Mouse (Mus musculus): ENCODE measurements around the gene Npm1. TPM values are rescaled to one million over a fixed set of nuclear protein-coding genes. Genes with fewer than 3 reads are reported as not detected.

The Npm1 gene
- polyA plus RNA-seq, 1 experiment from 2014 or later, result 525 TPM

DNA sequence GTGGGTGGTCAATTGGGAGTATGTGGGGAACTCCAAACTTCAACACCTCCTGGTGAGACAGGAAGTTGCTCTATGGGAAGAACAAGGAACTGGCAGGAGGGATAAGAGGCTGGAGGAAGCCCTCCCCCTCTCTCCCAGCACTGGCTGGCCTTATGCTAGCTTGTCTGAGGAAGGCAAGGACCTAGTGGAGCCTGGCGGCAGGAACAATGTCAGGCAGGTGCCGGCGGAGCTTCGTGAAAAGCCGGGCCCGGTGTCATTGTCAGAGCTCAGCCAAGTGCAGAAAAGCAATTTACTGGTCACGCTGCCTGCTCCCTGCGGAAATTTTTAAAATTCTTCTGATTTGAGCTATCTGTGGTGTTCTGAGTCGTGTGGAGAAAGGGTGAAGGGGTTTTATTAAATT lies 19.1 kb downstream of the Npm1 start:
- H3K4me2 ChIP-seq, result no peak overlapping the region
- no peak for ATAC-seq (ENCODE audit: insufficient number of reproducible peaks, low FRiP score)
- WGBS, result 23% methylated on average over 9 of the region's 9 CpGs

DNA sequence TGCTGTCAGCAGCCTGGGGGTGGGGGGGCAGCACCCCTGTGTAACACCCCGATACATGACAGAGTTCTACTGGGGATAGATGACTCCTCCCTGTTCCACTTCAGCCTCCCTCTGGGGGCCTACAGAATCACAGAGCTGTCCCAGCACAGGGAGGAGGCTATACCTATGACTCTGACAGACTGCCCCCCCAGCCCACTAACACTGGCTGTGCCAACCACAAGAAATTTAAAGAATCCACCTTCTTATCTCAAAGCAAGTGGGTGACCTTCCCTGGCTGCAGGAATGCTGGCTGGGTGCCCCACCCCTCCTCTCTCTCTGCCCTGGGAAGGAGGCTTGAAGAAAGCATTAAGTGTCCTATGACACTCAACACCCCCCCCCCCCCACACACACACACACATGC lies 20.2 kb downstream of the Npm1 start:
- Histone ChIP-seq H3K9me3 (replicated peaks) (no peaks in the 10 kb centered on the region), H3K9ac (0 out of 2 replicates have a peak overlapping the region, but pooled peaks have one; percentile 17), H3K27me3 (replicated peaks) (peaks cover 45% of the 10 kb centered on the region), H3K4me3 (no peak overlapping the region), H3K36me3 (no peaks in the 10 kb centered on the region), H3K4me2 (peak overlapping the region; percentile 33), H3K4me1 (replicated peaks) (peaks cover 52% of the 10 kb centered on the region), H3K27ac (ENCODE audit: poor library complexity, severe bottlenecking) (no peak overlapping the region)
- whole genome bisulfite sequencing, result 32% methylated on average over 1 of the region's 1 CpGs
- ATAC-seq (ENCODE audit: insufficient number of reproducible peaks, low FRiP score), result no peak

More for the DNA sequence above, 19.1 kb downstream of the Npm1 start:
- Histone ChIP-seq H3K9me3 (replicated peaks) (no peaks in the 10 kb centered on the region), H3K9ac (no peak overlapping the region), H3K27me3 (replicated peaks) (peaks cover 41% of the 10 kb centered on the region), H3K36me3 (no peaks in the 10 kb centered on the region), H3K4me1 (replicated peaks) (peaks cover 61% of the 10 kb centered on the region), H3K4me3 (no peak overlapping the region), H3K27ac (ENCODE audit: poor library complexity, severe bottlenecking) (no peak overlapping the region)

DNA sequence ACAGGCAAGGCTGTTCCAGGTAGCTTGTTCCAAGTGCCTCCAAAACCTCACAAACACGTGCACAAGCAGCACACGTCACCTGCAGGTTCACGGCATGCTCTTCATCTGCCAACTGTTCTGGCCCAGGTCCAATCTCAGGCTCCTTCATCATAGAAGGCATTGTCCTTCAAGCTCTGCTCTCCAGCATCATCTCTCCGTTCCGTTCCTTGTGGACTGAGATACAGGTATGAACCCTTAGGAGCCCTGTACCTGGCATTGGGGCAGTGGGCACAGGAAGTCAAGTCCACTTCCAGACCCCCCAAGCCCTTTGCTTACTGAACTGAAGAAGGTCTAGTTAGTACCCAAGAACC lies 22.9 kb downstream of the Npm1 start:
- ATAC-seq (ENCODE audit: insufficient number of reproducible peaks, low FRiP score), result no peak
- no peak overlapping the region for H3K4me2 ChIP-seq
- H3K27me3 ChIP-seq (replicated peaks), result peaks cover 36% of the 10 kb centered on the region
- peaks cover 38% of the 10 kb centered on the region for H3K4me1 ChIP-seq (replicated peaks)
- 84% methylated on average over 5 of the region's 5 CpGs for WGBS
- H3K36me3 ChIP-seq, result no peaks in the 10 kb centered on the region
- no peaks in the 10 kb centered on the region for H3K9me3 ChIP-seq (replicated peaks)
- no peak overlapping the region for H3K27ac ChIP-seq (ENCODE audit: poor library complexity, severe bottlenecking)
- H3K9ac ChIP-seq, result no peak overlapping the region
- no peak overlapping the region for H3K4me3 ChIP-seq

DNA sequence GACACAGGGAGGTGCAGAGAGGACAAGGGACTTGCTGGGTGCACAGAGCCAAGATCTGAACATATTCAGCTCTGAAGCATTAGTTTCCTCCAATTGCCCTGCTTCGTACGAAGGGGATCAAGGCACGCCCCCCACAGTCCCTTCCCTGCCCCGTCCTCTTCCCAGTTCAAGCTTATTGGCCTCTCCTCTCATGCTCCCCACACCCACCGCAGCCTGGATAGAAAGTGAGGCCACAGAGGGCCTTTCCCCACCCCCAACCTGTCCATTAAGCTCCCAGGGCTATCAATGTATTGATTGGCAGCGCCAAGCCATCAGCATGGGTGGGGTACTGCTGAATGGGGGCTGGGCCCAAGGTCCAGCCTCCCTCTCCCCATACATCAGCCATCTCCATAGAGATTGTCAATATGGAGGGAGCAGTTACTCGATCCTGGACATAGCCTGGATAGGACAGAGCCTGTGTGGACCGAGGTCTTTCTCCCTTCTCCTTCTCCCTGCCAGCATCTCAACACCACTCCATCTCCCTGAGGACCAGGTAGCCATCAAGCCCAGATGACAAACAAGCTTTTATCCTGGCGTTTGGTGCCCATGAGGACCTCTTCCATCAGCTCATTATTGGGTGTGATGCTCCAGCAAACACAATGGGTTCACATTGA lies 23.4 kb downstream of the Npm1 start:
- Histone ChIP-seq H3K9ac (no peak overlapping the region), H3K4me1 (replicated peaks) (peaks cover 33% of the 10 kb centered on the region), H3K27me3 (replicated peaks) (peaks cover 31% of the 10 kb centered on the region), H3K4me2 (no peak overlapping the region), H3K9me3 (replicated peaks) (no peaks in the 10 kb centered on the region), H3K36me3 (no peaks in the 10 kb centered on the region), H3K27ac (ENCODE audit: poor library complexity, severe bottlenecking) (no peak overlapping the region), H3K4me3 (no peak overlapping the region)
- 82% methylated on average over 9 of the region's 9 CpGs for WGBS
- no peak for ATAC-seq (ENCODE audit: insufficient number of reproducible peaks, low FRiP score)

DNA sequence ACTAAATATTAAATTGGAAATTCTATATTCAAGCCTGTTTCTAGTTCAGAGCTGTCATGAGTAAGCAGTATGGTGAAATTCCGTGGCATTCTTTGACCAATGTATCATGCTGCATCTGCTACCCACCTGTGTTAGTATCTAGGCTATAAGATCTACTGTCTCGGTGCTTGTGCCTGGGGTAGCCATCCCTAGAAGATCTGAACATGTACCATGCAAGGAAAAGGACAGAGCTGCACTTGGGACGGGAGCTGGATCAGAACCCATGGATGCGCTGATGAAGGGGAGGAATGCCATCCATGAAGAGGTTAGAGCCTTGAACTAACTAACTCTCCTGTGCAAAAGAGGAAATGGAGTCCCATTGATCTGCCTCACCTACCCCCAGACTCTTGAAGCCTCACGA lies 24.3 kb downstream of the Npm1 start:
- H3K4me2 ChIP-seq, result no peak overlapping the region
- no peaks in the 10 kb centered on the region for H3K9me3 ChIP-seq (replicated peaks)
- H3K27ac ChIP-seq (ENCODE audit: poor library complexity, severe bottlenecking), result no peak overlapping the region
- no peak overlapping the region for H3K9ac ChIP-seq
- WGBS, result 79% methylated on average over 5 of the region's 5 CpGs
- H3K36me3 ChIP-seq, result no peaks in the 10 kb centered on the region
- no peak for ATAC-seq (ENCODE audit: insufficient number of reproducible peaks, low FRiP score)
- H3K4me1 ChIP-seq (replicated peaks), result peaks cover 24% of the 10 kb centered on the region
- no peak overlapping the region for H3K4me3 ChIP-seq
- H3K27me3 ChIP-seq (replicated peaks), result peaks cover 23% of the 10 kb centered on the region

DNA sequence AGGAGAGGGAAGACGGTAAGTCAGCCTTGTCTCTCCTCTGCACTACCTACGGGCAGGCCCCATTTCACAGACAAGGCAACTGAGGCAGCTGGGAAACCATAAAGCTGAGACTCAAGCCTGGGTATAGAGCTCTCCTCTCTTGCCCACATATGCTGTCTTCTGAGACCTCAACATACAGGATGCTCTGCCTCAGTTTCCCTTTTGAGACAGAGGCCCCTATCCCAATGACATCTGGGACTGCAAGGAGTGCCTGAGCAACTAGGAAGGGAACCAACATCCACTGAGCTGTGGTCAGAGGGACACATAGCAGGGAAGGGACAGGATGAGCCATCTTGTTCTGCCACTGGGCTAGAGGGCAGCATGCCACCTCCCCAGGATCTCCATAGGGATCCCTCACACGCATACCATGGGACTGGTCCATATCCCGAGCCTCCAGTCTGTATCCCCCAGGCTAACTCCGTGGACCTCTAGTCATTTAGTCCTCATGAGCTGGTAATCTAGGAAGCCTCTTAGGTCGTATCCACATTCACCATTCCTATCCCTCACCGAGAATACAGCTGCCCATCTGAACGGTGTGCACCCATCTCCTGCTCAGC lies 28.5 kb downstream of the Npm1 start:
- H3K4me1 ChIP-seq (replicated peaks), result 0 out of 2 replicates have a peak, but pooled peaks cover 6% of the 10 kb centered on the region
- no peaks in the 10 kb centered on the region for H3K9me3 ChIP-seq (replicated peaks)
- WGBS, result 80% methylated on average over 8 of the region's 8 CpGs
- H3K27ac ChIP-seq (ENCODE audit: poor library complexity, severe bottlenecking), result no peak overlapping the region
- H3K4me3 ChIP-seq, result no peak overlapping the region
- no peaks in the 10 kb centered on the region for H3K36me3 ChIP-seq
- no peak overlapping the region for H3K4me2 ChIP-seq
- ATAC-seq (ENCODE audit: insufficient number of reproducible peaks, low FRiP score), result no peak
- no peak overlapping the region for H3K9ac ChIP-seq
- peaks cover 25% of the 10 kb centered on the region; the same call in 1 of the 2 replicates for H3K27me3 ChIP-seq (replicated peaks)

DNA sequence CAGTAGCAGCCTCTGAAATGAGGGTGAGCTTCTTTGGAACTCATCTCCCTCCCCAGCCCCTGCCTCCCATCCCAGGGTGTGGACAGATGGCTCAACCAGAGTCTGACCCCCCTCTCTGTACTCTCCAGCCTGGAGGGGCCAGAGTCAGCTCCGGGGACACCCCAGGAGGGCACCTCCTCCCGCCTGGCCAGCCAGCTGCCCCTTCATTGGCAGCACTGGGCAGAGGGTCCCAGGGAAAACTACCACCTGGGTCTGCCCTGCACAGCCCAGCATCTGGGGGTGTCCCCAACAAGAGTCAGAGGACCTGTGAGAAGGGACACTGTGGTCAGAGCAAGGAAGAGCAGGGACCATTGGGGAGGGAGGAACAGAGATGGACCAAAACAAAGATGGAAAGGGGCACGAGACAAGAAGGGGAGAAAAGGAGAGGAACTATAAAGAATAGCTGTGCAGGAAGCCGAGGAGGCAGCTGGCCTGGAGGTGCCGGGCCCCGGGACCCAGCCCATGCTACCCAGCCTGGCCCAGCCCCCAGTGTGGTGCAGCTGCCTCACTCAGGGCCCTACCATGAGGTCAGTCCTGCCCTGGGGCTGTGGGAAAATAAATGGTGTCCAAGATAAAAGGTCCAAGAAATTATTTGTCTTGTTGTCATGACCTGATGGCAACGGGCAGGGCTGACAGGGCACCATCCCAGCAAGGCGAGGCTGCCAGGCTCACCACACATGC lies 30.2 kb downstream of the Npm1 start:
- Histone ChIP-seq H3K27me3 (replicated peaks) (peaks cover 15% of the 10 kb centered on the region; the same call in 1 of the 2 replicates), H3K4me3 (no peak overlapping the region), H3K9ac (no peak overlapping the region), H3K4me2 (no peak overlapping the region), H3K4me1 (replicated peaks) (0 out of 2 replicates have a peak, but pooled peaks cover 6% of the 10 kb centered on the region), H3K27ac (ENCODE audit: poor library complexity, severe bottlenecking) (no peak overlapping the region), H3K36me3 (no peaks in the 10 kb centered on the region), H3K9me3 (replicated peaks) (0 out of 2 replicates have a peak, but pooled peaks cover 2% of the 10 kb centered on the region)
- no peak for ATAC-seq (ENCODE audit: insufficient number of reproducible peaks, low FRiP score)
- WGBS, result 62% methylated on average over 8 of the region's 8 CpGs

DNA sequence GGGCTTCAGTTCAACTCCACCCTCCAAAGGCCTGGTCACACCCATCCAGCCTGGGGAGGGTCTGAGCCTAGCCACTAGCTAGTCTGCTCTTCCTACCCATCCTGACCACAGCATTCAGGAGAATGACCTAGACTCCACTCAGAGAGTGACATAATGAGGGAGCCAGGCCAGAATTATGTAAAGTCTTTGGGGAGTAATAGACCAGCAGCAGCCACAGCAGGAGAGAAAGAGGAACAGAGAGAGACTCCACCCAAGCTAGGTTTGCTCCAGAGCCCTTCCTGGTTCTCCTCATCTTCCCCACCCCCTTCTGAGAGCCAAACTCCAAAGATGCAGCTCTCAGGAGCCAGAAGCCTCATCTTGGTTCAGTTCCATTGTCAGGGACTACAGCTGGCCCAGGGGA lies 35.9 kb downstream of the Npm1 start:
- no peaks in the 10 kb centered on the region for H3K36me3 ChIP-seq
- no peak overlapping the region for H3K4me2 ChIP-seq
- H3K9me3 ChIP-seq (replicated peaks), result 0 out of 2 replicates have a peak, but pooled peaks cover 4% of the 10 kb centered on the region
- no peaks in the 10 kb centered on the region for H3K4me1 ChIP-seq (replicated peaks)
- no peak overlapping the region for H3K4me3 ChIP-seq
- peaks cover 28% of the 10 kb centered on the region; the same call in 1 of the 2 replicates for H3K27me3 ChIP-seq (replicated peaks)
- no peak overlapping the region for H3K27ac ChIP-seq (ENCODE audit: poor library complexity, severe bottlenecking)
- ATAC-seq (ENCODE audit: insufficient number of reproducible peaks, low FRiP score), result no peak
- H3K9ac ChIP-seq, result no peak overlapping the region

DNA sequence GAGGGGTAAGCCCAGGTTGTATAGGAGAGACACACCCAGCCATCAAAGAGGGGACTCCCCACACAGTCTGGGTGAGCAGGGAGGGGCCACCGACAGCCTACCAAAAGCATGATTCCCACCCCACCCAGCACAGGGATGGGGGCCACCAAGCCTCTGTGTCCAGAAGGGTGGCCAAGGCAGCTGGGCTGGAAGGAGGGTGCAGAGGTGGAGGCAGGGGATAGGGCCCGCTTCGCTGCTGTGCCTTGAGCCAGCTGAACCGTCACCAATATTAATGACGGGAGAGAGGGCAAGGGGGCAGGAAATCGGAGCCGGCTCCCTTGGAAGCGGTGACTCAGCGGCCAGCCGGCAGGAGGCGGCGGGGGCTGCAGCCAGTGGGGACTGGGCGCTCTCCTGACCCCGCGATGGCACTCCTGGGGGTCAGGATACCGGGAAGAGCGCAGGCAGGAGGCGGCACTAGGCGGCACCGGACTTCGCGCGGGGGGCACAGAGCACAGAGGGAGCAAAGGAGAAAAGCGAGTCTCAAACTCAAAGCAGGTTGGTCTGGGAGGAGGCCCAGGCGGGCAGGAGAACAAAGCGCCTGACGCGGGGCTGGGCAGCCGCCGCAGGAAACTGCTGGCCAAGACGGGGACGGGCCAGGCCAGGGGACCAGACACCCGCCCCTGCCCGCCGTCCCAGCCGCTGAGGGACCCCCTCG lies 40.3 kb downstream of the Npm1 start:
- no peaks in the 10 kb centered on the region for H3K4me1 ChIP-seq (replicated peaks)
- no peak overlapping the region for H3K27ac ChIP-seq (ENCODE audit: poor library complexity, severe bottlenecking)
- peak overlapping the region; percentile 64 for H3K9ac ChIP-seq
- H3K4me3 ChIP-seq, result peak overlapping the region; percentile 42
- 0 out of 2 replicates have a peak, but pooled peaks cover under 1% of the 10 kb centered on the region for H3K9me3 ChIP-seq (replicated peaks)
- peak overlapping the region; percentile 70 for H3K4me2 ChIP-seq
- peak; percentile 63; the same call in 1 of the 2 replicates for ATAC-seq (ENCODE audit: insufficient number of reproducible peaks, low FRiP score)
- under 1% methylated on average over 36 of the region's 37 CpGs for WGBS
- H3K27me3 ChIP-seq (replicated peaks), result peaks cover 43% of the 10 kb centered on the region
- H3K36me3 ChIP-seq, result no peaks in the 10 kb centered on the region

DNA sequence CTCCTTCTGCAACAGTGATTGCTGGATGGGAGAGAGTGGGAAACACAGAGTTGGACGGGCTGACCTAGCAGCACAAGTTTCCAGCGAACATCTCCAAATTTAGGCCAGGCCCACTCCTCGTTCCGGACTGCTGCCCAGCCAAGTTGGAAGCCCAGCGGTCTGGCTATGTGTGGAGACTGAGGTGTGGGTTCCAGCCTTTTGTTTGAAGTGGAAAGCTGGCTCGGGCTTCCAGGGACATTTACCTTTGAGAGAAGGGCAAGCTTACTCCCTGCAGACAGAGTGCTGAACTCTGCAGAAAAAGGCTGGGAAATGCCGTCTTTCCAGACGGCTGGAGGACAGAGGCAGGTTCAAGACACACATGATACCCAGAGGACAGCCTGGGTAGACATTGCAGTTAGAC lies 43.5 kb downstream of the Npm1 start:
- H3K36me3 ChIP-seq, result no peaks in the 10 kb centered on the region
- ATAC-seq (ENCODE audit: insufficient number of reproducible peaks, low FRiP score), result no peak
- no peak overlapping the region for H3K9ac ChIP-seq
- H3K4me3 ChIP-seq, result no peak overlapping the region
- H3K27me3 ChIP-seq (replicated peaks), result peaks cover 45% of the 10 kb centered on the region
- WGBS, result 71% methylated on average over 8 of the region's 8 CpGs
- H3K9me3 ChIP-seq (replicated peaks), result no peaks in the 10 kb centered on the region
- no peaks in the 10 kb centered on the region for H3K4me1 ChIP-seq (replicated peaks)
- H3K4me2 ChIP-seq, result no peak overlapping the region
- H3K27ac ChIP-seq (ENCODE audit: poor library complexity, severe bottlenecking), result no peak overlapping the region

DNA sequence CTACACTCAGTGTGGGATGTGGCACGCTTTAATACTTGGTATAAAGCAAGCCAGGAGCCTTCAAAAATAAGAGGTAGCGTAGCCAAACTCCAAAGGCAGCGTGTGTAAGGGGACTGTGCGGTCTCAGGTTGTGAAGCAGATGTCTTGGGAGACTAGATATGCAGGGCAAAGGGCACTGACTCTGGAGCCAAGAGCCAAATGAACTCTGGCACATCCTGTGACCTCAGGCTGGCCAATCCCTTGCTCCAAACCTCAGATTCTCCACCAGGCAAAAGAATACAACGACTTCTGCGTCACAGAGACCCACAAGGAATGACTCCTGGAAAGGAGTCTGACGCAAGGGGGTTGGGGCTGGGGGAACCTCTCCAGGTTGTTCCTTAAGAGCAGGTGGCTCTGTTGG lies 43.9 kb downstream of the Npm1 start:
- H3K27me3 ChIP-seq (replicated peaks), result peaks cover 41% of the 10 kb centered on the region
- no peak overlapping the region for H3K27ac ChIP-seq (ENCODE audit: poor library complexity, severe bottlenecking)
- H3K9ac ChIP-seq, result no peak overlapping the region
- H3K9me3 ChIP-seq (replicated peaks), result no peaks in the 10 kb centered on the region
- H3K4me2 ChIP-seq, result no peak overlapping the region
- H3K4me3 ChIP-seq, result no peak overlapping the region
- no peak for ATAC-seq (ENCODE audit: insufficient number of reproducible peaks, low FRiP score)
- no peaks in the 10 kb centered on the region for H3K36me3 ChIP-seq
- H3K4me1 ChIP-seq (replicated peaks), result no peaks in the 10 kb centered on the region
- 71% methylated on average over 7 of the region's 7 CpGs for WGBS

All from heart, embryonic 12.5 days (tissue).